Mouse (Mus musculus) cortical plate, adult 2 months (tissue): ENCODE data around the gene Clmp.
"Not testable (repeated sequence)": the region's sequence is repeated elsewhere in the genome, so short reads cannot be mapped to it uniquely, and the experiment has no call there.

Experiments
- CTCF ChIP-seq: fragments of 200-500 bp; IDR thresholded peaks from 2 replicates; pipeline ENCODE4 v1.5.1; 2011; ENCODE audit warnings: mild to moderate bottlenecking, control low read depth, low read length; ENCODE audit not compliant: insufficient read depth; ENCODE audit errors: extremely low read depth
- POLR2A ChIP-seq: fragments of 200-500 bp; IDR thresholded peaks from 2 replicates; pipeline ENCODE4 v1.6.1; 2011; ENCODE audit warnings: mild to moderate bottlenecking, low read length, control low read depth; ENCODE audit not compliant: insufficient read depth; ENCODE audit errors: extremely low read depth

GRCm38 (mm10) chr9:40786820-40787219 is 101.1 kb downstream of the Clmp start:
- not testable (repeated sequence) for TF ChIP-seq POLR2A, CTCF
